Mouse (Mus musculus) heart, embryonic 13.5 days (tissue): Measurements from ENCODE around the gene Slirp. TPM values are rescaled to one million over a fixed set of nuclear protein-coding genes. Genes with fewer than 3 reads are reported as not detected.

Experiments
- ATAC-seq: fragments of 200-750 bp; cut with Nextera tagmentation; 2 replicates; pipeline ENCODE4 v1.8.0; 2017; ENCODE audit warnings: moderate TSS enrichment; ENCODE audit not compliant: insufficient number of reproducible peaks, low FRiP score, low TSS enrichment; ENCODE audit errors: extremely low read depth
- H3K27ac ChIP-seq: fragments of 300-500 bp; sonication (generic); replicated peaks from 2 replicates; pipeline ENCODE4 v1.5.1; 2015; ENCODE audit warnings: moderate library complexity, mild to moderate bottlenecking, inconsistent platforms
- H3K27me3 ChIP-seq: fragments of 300-500 bp; sonication (generic); replicated peaks from 2 replicates; pipeline ENCODE4 v1.6.1; 2015; ENCODE audit warnings: mild to moderate bottlenecking, inconsistent platforms
- H3K36me3 ChIP-seq: fragments of 300-500 bp; sonication (generic); 2 replicates; pipeline ENCODE4 v1.6.1; 2015; ENCODE audit warnings: mild to moderate bottlenecking, inconsistent platforms
- H3K4me1 ChIP-seq: fragments of 300-500 bp; sonication (generic); 2 replicates; pipeline ENCODE4 v1.6.1; 2015; ENCODE audit warnings: inconsistent platforms
- H3K4me2 ChIP-seq: fragments of 300-500 bp; sonication (generic); 2 replicates; pipeline ENCODE4 v1.6.1; 2015; ENCODE audit warnings: inconsistent platforms, mild to moderate bottlenecking, moderate library complexity
- H3K4me3 ChIP-seq: fragments of 300-500 bp; sonication (generic); 2 replicates; pipeline ENCODE4 v1.5.1; 2015; ENCODE audit warnings: moderate library complexity, mild to moderate bottlenecking, inconsistent platforms
- H3K9ac ChIP-seq: fragments of 300-500 bp; sonication (generic); 2 replicates; pipeline ENCODE4 v1.6.1; 2015; ENCODE audit warnings: inconsistent platforms, mild to moderate bottlenecking, moderate library complexity
- H3K9me3 ChIP-seq: fragments of 300-500 bp; sonication (generic); 2 replicates; pipeline ENCODE4 v1.6.1; 2016; ENCODE audit warnings: inconsistent platforms
- WGBS: fragments of 180-500 bp; shearing (Covaris S2); methylation state at CpG from one replicate; pipeline ENCODE4 v1.1.7; 2015; ENCODE audit warnings: mixed read lengths; 5-methylcytosine and 5-hydroxymethylcytosine counted together
- polyA plus RNA-seq: library from polyadenylated mRNA; unstranded; fragments of >200 nt; fragmentation: Nextera tagmentation; extraction: Ambion mirVana; gene quantifications from 2 replicates; pipeline ENCODE4 v1.2.1, GENCODE M21; 2015

The Slirp gene
- polyA plus RNA-seq, 1 experiment from 2014 or later, result 269 TPM

DNA sequence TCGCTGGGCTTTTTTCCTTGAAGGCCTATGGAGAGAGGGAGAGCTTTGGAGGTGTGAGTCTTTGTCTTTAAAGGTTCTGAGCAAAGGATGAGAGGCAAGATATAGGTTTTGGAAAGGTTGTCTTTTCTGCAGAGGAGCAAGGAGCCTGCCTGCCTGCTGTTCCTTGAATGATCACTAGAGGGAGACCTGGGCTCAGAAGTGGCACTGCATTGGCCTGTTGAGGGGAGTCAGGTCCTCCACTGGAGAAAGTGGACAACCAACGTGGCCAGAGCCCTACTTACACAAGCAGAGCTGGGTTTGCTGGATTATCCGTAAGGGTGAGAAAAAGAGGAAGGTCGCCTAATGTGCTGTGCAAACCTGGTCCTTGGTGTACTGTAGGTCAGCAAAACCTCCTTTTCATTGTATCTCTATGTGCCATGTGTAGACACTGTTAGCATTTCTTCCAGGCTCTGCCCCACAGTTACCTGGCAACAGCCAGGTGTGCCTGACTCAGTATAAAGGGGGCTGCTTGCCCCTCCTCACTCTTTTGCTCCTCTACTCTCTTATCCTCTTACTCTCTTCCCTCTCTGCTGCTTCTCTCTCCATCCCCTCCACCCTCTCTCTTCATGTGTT lies 30.4 kb upstream of the Slirp start:
- Histone ChIP-seq H3K9ac (no peak overlapping the region), H3K4me3 (no peak overlapping the region), H3K4me2 (no peak overlapping the region), H3K27me3 (no peaks in the 10 kb centered on the region), H3K27ac (no peak overlapping the region), H3K9me3 (no peaks in the 10 kb centered on the region), H3K4me1 (peaks cover 21% of the 10 kb centered on the region), H3K36me3 (no peaks in the 10 kb centered on the region)
- no peak for ATAC-seq
- WGBS, result 20% methylated on average over 4 of the region's 4 CpGs

DNA sequence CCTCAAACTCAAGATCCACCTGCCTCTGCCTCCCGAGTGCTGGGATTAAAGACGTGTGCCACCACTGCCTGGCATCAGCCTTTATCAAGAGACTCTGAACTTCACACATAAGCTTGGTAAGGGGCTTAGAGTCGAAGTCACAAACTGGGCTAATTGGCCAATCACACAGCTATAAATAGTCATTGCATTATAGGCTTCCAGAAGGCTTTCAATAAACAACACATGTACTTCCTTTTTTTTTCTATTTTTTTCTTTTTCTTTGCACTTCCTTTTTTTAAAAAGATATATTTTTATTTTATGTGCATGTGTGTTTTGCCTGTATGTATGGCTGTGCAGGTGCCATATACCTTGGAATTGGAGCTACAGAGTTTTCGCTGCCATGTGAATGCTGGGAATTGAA lies 28.3 kb upstream of the Slirp start:
- no peak overlapping the region for H3K9ac ChIP-seq
- peaks cover 20% of the 10 kb centered on the region for H3K4me1 ChIP-seq
- no peaks in the 10 kb centered on the region for H3K36me3 ChIP-seq
- H3K27me3 ChIP-seq, result no peaks in the 10 kb centered on the region
- WGBS, result 55% methylated on average over 4 of the region's 4 CpGs
- H3K27ac ChIP-seq, result no peak overlapping the region
- no peak overlapping the region for H3K4me2 ChIP-seq
- ATAC-seq, result no peak
- H3K9me3 ChIP-seq, result no peaks in the 10 kb centered on the region
- no peak overlapping the region for H3K4me3 ChIP-seq

DNA sequence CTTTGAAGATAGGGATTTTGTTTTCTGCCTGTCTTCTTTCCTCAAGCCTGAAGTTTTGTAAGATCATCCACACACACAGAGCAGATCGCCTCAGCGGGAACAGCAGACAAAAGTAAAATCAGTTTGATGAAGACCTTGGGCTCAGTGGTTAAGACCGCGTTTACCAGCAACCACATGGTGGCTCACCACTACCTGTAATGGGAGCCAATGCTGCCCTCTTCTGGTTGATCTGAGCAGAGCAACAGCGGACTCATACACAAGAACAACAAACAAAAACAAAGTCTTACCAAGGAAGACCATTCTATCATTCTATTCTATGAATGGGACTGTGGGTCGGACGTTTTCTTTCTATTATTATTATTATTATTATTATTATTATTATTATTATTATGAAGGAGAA lies 27.0 kb upstream of the Slirp start:
- no peak overlapping the region for H3K9ac ChIP-seq
- H3K4me2 ChIP-seq, result no peak overlapping the region
- H3K4me3 ChIP-seq, result no peak overlapping the region
- H3K4me1 ChIP-seq, result peaks cover 7% of the 10 kb centered on the region
- H3K9me3 ChIP-seq, result no peaks in the 10 kb centered on the region
- H3K27me3 ChIP-seq, result no peaks in the 10 kb centered on the region
- 27% methylated on average over 7 of the region's 7 CpGs for WGBS
- ATAC-seq, result no peak
- H3K36me3 ChIP-seq, result no peaks in the 10 kb centered on the region
- no peak overlapping the region for H3K27ac ChIP-seq

DNA sequence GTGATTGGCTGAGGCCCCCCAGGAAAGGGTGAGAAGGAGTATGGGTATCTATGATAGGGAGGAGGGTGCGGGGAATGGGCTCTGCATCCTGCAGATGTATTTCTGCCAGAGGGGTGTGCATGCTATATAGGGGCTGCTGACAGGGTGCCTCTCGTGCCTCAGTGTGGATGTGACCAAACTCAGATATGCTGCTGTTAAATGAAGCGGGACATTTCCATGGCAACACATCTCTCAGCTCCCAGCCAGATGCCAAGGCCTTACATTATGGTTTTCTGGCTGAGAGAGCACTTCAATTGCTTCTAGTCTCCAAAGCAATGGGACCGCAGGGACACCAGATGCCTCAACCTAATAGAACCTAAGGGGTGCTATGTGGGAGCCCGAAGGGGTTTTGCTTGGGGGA lies 24.8 kb upstream of the Slirp start:
- WGBS, result 73% methylated on average over 5 of the region's 5 CpGs
- Histone ChIP-seq H3K4me2 (no peak overlapping the region), H3K36me3 (peaks cover 17% of the 10 kb centered on the region), H3K27me3 (no peaks in the 10 kb centered on the region), H3K4me3 (no peak overlapping the region), H3K9me3 (no peaks in the 10 kb centered on the region), H3K4me1 (peaks cover 3% of the 10 kb centered on the region; the same call in 1 of the 2 replicates), H3K27ac (no peak overlapping the region), H3K9ac (no peak overlapping the region)
- ATAC-seq, result no peak

DNA sequence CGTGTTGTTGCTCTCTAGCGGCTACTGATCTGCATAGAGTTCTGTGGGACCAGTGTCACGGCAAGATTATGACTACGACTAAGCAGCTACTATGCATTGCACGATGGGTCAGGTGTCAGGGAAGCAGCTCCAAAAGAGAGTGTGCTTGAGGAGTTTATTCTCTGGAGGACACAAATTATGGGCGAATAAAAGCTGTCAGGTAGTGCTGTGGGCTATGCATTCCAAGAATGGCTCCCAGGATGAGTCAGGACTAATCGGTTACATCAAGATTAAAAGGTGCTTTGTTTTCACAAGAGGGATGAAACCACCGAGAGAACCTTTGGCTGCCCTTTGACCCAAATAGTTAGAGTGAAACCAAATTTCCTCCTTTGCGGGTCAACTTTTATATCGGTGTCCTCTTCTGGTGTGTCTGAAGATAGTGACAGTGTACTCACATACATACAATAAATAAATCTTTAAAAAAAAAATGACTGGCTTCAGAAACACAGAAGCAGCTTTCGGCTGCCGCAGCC lies 23.7 kb upstream of the Slirp start:
- Histone ChIP-seq H3K36me3 (peaks cover 27% of the 10 kb centered on the region), H3K9ac (no peak overlapping the region), H3K4me1 (peaks cover 3% of the 10 kb centered on the region; the same call in 1 of the 2 replicates), H3K4me3 (no peak overlapping the region), H3K27me3 (no peaks in the 10 kb centered on the region), H3K27ac (no peak overlapping the region), H3K9me3 (no peaks in the 10 kb centered on the region), H3K4me2 (no peak overlapping the region)
- WGBS, result 63% methylated on average over 12 of the region's 12 CpGs
- ATAC-seq, result no peak

DNA sequence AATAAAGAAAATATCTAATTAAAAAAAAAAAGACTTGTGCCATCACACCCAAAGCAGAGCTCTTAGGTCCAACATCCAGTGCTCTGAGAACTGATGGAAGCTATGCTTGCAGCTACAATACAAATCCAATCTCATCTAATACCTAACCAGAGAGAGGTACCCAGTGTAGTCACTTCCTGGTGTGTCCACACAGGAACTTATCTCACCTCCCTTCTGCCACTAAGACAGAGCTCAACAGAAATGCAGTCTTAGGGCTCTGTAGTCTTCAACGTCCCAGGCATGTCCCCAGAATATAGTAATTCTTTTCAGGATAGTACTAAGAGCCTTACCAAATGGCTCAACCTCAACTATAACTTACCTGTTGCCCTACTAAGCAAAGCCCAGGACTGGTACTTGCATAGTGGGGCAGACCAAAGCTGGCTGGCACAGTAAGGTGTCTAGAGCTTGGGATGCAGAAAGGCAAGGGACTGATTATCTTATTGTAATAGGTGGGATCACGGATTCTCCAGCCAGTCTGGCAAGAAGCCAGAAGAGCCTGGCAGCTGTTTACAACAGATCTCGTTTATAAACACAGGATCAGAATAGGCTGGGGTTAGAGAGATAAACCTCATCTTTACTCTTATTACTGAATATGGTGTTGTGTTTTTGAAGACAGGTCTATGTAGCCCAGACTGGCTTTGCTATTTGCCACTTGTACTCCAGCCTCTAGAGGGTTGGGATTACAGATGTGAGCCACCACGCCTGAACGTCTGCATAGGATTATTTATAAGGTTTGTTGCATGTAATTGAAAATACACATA lies 21.8 kb upstream of the Slirp start:
- no peak overlapping the region for H3K27ac ChIP-seq
- WGBS, result 67% methylated on average over 5 of the region's 5 CpGs
- no peaks in the 10 kb centered on the region for H3K27me3 ChIP-seq
- peaks cover 45% of the 10 kb centered on the region for H3K36me3 ChIP-seq
- no peak overlapping the region for H3K4me2 ChIP-seq
- H3K4me3 ChIP-seq, result no peak overlapping the region
- ATAC-seq, result no peak
- H3K9ac ChIP-seq, result no peak overlapping the region
- no peaks in the 10 kb centered on the region for H3K9me3 ChIP-seq
- peaks cover 3% of the 10 kb centered on the region; the same call in 1 of the 2 replicates for H3K4me1 ChIP-seq

DNA sequence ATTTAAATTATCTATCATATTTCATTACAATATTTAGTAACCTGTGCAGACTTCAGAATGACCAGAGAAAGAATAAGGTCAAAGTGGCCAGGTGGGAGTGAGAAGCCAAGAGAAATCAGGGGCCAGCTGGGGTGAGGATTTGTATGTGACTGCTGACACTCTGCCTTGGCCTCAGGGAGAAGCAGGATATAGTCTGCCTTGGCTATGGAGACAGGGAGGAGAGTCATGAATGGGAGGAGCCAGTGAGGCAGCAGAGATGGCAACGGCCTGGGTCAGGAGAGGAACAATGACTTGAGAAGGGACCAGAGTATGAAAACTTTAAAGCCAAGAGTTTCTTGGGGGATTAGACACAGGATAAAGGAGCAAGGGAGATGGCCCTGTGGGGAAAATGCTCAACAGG lies 20.0 kb upstream of the Slirp start:
- Histone ChIP-seq H3K4me2 (no peak overlapping the region), H3K27ac (no peak overlapping the region), H3K36me3 (peaks cover 63% of the 10 kb centered on the region), H3K9ac (no peak overlapping the region), H3K9me3 (no peaks in the 10 kb centered on the region), H3K27me3 (no peaks in the 10 kb centered on the region), H3K4me3 (no peak overlapping the region), H3K4me1 (peaks cover 3% of the 10 kb centered on the region; the same call in 1 of the 2 replicates)
- WGBS, result 41% methylated on average over 1 of the region's 1 CpGs
- ATAC-seq, result no peak

DNA sequence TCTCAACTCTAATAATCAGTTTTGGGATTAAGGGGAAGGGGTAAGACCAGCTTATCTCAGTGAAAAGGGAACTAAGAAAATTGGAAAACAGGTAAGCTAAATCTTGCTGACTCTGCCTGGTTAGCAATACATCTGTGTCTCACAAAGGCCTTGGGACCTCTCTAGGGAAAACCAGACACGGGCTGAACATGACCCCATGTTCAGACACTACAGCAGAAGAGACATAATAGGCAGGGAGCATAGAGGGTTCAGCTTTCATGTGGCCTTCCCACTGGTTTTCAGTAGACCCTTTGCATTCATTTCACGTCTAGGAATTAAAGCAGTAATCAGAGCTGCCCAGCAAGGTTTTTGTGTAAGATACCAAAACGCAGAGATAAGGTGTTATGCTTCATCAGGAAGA lies 19.2 kb upstream of the Slirp start:
- WGBS, result 36% methylated on average over 3 of the region's 3 CpGs
- H3K36me3 ChIP-seq, result peaks cover 71% of the 10 kb centered on the region

DNA sequence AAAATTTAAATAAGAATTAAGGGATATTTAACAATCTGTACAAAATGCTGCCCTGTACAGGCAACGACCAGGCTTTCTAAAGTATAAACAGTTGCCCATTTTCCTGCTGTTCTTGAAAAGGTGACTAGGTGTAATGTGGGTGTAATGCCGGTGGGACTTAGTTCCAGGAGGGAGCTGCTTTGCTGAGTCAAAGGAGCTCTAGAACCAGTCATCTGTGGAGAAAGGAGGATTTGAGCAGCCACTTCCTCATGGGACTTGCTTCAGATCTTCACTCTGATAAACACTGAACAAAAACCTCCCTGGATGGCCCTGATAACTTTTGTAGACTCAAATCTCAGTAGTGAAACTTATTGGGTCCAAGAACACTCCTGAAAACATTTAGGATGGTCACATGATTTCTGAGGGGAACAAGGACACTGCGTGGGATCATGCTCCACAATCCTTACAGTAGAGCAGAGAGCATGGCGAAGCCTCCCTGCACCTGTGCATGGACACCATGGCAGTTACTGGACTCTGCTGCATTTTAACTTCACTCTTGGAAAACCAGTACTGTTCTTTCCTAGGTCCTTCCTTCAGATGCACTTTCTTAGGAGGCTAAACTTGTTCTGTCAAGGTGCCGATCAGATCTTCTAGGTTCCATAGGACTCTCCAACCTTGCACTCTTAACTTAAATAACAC lies 17.2 kb upstream of the Slirp start:
- H3K4me1 ChIP-seq, result no peaks in the 10 kb centered on the region
- no peaks in the 10 kb centered on the region for H3K27me3 ChIP-seq
- no peaks in the 10 kb centered on the region for H3K9me3 ChIP-seq
- no peak overlapping the region for H3K4me2 ChIP-seq
- H3K9ac ChIP-seq, result no peak overlapping the region
- H3K27ac ChIP-seq, result no peak overlapping the region
- ATAC-seq, result no peak
- 88% methylated on average over 5 of the region's 5 CpGs for WGBS
- H3K36me3 ChIP-seq, result peaks cover 91% of the 10 kb centered on the region
- no peak overlapping the region for H3K4me3 ChIP-seq

More for the DNA sequence above, 19.2 kb upstream of the Slirp start:
- peaks cover 3% of the 10 kb centered on the region; the same call in 1 of the 2 replicates for H3K4me1 ChIP-seq
- no peak overlapping the region for H3K9ac ChIP-seq
- no peaks in the 10 kb centered on the region for H3K9me3 ChIP-seq
- no peaks in the 10 kb centered on the region for H3K27me3 ChIP-seq
- ATAC-seq, result no peak
- H3K27ac ChIP-seq, result no peak overlapping the region
- no peak overlapping the region for H3K4me3 ChIP-seq
- H3K4me2 ChIP-seq, result no peak overlapping the region

DNA sequence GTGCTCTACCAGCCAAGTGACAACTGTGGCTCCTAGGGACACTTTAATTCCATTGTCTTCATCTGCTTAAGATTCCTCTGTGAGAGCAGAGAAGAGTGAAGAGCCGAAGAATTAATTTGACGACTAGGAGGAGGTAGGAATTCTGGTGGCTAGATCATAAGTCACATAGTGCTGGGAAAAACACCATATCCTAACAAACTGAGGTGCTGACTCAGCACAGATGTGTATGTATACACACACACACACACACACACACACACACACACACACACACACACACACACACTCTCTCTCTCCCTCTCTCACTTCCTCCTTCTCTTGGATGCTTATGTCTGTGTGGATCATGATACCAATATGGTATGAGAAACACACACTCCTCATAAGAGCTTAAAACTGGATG lies 15.4 kb upstream of the Slirp start:
- no peak overlapping the region for H3K27ac ChIP-seq
- no peaks in the 10 kb centered on the region for H3K27me3 ChIP-seq
- 90% methylated on average over 2 of the region's 2 CpGs for WGBS
- no peak overlapping the region for H3K9ac ChIP-seq
- no peak overlapping the region for H3K4me2 ChIP-seq
- no peak overlapping the region for H3K4me3 ChIP-seq
- H3K36me3 ChIP-seq, result peaks cover 98% of the 10 kb centered on the region
- no peaks in the 10 kb centered on the region for H3K9me3 ChIP-seq
- no peaks in the 10 kb centered on the region for H3K4me1 ChIP-seq
- ATAC-seq, result no peak

DNA sequence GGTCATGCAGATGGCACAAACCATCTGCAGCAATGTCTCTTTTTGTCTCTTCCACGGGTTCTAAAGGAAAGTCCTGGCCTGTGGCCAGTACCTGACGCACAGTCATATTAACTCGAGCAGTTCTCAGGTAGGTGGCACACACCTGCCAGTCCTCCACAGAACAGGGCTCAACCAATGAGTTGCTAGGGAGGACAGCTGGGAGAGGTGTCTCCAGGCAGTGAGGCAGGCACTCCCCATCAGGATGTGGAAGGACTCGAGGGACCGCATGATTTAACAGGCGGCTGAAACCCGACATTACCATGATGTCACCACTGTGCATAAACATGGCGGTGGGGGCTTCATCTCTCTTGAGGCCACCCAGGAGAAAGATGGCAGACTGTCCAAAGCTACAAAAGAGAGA lies 14.8 kb upstream of the Slirp start:
- Histone ChIP-seq H3K4me3 (no peak overlapping the region), H3K4me2 (no peak overlapping the region), H3K9me3 (no peaks in the 10 kb centered on the region), H3K4me1 (no peaks in the 10 kb centered on the region), H3K27ac (no peak overlapping the region), H3K36me3 (peaks cover 98% of the 10 kb centered on the region), H3K9ac (no peak overlapping the region), H3K27me3 (no peaks in the 10 kb centered on the region)
- no peak for ATAC-seq
- WGBS, result 81% methylated on average over 8 of the region's 8 CpGs
